Mouse (Mus musculus) lung, postnatal 0 days (tissue): ENCODE measurements around the gene Psmg3.

Experiments used
- CTCF ChIP-seq: IDR thresholded peaks from 2 replicates; pipeline ENCODE4 v1.5.1; 2016; ENCODE audit warnings: antibody characterized with exemption, mild to moderate bottlenecking
- EP300 ChIP-seq: IDR thresholded peaks from 2 replicates; pipeline ENCODE4 v1.6.1; 2016; ENCODE audit warnings: antibody characterized with exemption, mild to moderate bottlenecking, control low read depth

DNA sequence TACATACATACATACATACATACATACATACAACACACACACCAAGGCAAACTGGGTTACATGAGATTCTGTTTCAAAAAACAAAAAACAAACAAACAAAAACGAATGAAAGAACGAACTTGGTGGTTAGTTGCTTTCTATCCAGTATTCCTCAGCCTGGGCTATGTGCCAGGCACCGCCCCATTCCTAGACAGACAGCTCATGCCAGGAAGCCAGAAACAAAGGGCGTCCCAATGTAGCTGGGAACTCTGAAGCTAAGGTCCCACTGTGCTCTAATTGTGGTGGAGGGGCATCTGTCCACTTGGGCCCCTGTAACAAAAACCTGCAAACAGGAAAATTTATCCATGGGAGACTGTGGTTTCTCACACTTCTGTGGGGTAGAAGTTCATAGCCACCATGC is 36.1 kb upstream of the Psmg3 start:
- TF ChIP-seq CTCF (no peak), EP300 (no peak)
